Mouse (Mus musculus) spleen, embryonic (tissue): Measurements from ENCODE around the gene Igsf21.

ENCODE experiments used
- CTCF ChIA-PET: fragments of 350-600 bp; sonication (Branson Sonifier 250); formaldehyde crosslinking; loops from one replicate; lab custom pipeline; 2022; lab: Charles Lee

The Igsf21 gene

GRCm38 (mm10) chr4:140101106-140101505 is 145.5 kb downstream of the Igsf21 start:
- CTCF ChIA-PET: no interaction called here

GRCm38 (mm10) chr4:140100141-140100540 is 146.4 kb downstream of the Igsf21 start:
- CTCF ChIA-PET: no interaction called here

- CTCF ChIA-PET: no interaction called here
These were observed 150.3 kb downstream of the Igsf21 start for GRCm38 (mm10) chr4:140096283-140096682.

GRCm38 (mm10) chr4:140094835-140095234 is 151.7 kb downstream of the Igsf21 start:
- CTCF ChIA-PET: interaction anchor here (0.7 kb wide), 1 partner anchor 214 kb away, joined by 3 read pairs; no protein-coding TSS in a partner anchor

GRCm38 (mm10) chr4:140092367-140092766 is 154.2 kb downstream of the Igsf21 start:
- CTCF ChIA-PET: no interaction called here

- CTCF ChIA-PET: no interaction called here
These were observed 154.9 kb downstream of the Igsf21 start for GRCm38 (mm10) chr4:140091693-140092092.

GRCm38 (mm10) chr4:140089676-140090075 is 156.9 kb downstream of the Igsf21 start:
- CTCF ChIA-PET: no interaction called here

- CTCF ChIA-PET: no interaction called here
These were observed 157.7 kb downstream of the Igsf21 start for GRCm38 (mm10) chr4:140088711-140089440.

- CTCF ChIA-PET: no interaction called here
These were observed 160.4 kb downstream of the Igsf21 start for GRCm38 (mm10) chr4:140086192-140086591.

GRCm38 (mm10) chr4:140084521-140085011 is 162.0 kb downstream of the Igsf21 start:
- CTCF ChIA-PET: no interaction called here

GRCm38 (mm10) chr4:140084064-140084463 is 162.5 kb downstream of the Igsf21 start:
- CTCF ChIA-PET: no interaction called here

GRCm38 (mm10) chr4:140078416-140078815 is 168.2 kb downstream of the Igsf21 start:
- CTCF ChIA-PET: no interaction called here

GRCm38 (mm10) chr4:140077615-140078014 is 169.0 kb downstream of the Igsf21 start:
- CTCF ChIA-PET: no interaction called here

GRCm38 (mm10) chr4:140076852-140077563 is 169.6 kb downstream of the Igsf21 start:
- CTCF ChIA-PET: no interaction called here

GRCm38 (mm10) chr4:140076428-140076827 is 170.2 kb downstream of the Igsf21 start:
- CTCF ChIA-PET: no interaction called here

- CTCF ChIA-PET: no interaction called here
These were observed 175.5 kb downstream of the Igsf21 start for GRCm38 (mm10) chr4:140071047-140071446.

- CTCF ChIA-PET: no interaction called here
These were observed 176.3 kb downstream of the Igsf21 start for GRCm38 (mm10) chr4:140070331-140070652.

GRCm38 (mm10) chr4:140069563-140070330 is 176.8 kb downstream of the Igsf21 start:
- CTCF ChIA-PET: no interaction called here

- CTCF ChIA-PET: interaction anchor here (0.8 kb wide), 1 partner anchor 143 kb away, joined by 26 read pairs; no protein-coding TSS in a partner anchor
These were observed 178.1 kb downstream of the Igsf21 start for GRCm38 (mm10) chr4:140068468-140068867.

GRCm38 (mm10) chr4:140066011-140066410 is 180.6 kb downstream of the Igsf21 start:
- CTCF ChIA-PET: no interaction called here

- CTCF ChIA-PET: no interaction called here
These were observed 183.4 kb downstream of the Igsf21 start for GRCm38 (mm10) chr4:140063153-140063671.

- CTCF ChIA-PET: no interaction called here
These were observed 186.3 kb downstream of the Igsf21 start for GRCm38 (mm10) chr4:140060251-140060650.
